Mouse (Mus musculus) hindbrain, embryonic 12.5 days (tissue): ENCODE data around the gene Fkbp2. TPM values are rescaled to one million over a fixed set of nuclear protein-coding genes. Genes with fewer than 3 reads are reported as not detected.

Source experiments
- ATAC-seq: fragments of 200-750 bp; cut with Nextera tagmentation; 2 replicates; pipeline ENCODE4 v1.8.0; 2017; ENCODE audit warnings: moderate TSS enrichment; ENCODE audit not compliant: low FRiP score
- H3K27ac ChIP-seq: fragments of 300-500 bp; sonication (generic); 2 replicates; pipeline ENCODE4 v1.5.1; 2016; ENCODE audit warnings: mild to moderate bottlenecking
- H3K27me3 ChIP-seq: fragments of 300-500 bp; sonication (generic); 2 replicates; pipeline ENCODE4 v1.6.1; 2016; ENCODE audit warnings: mild to moderate bottlenecking
- H3K36me3 ChIP-seq: fragments of 300-500 bp; sonication (generic); 2 replicates; pipeline ENCODE4 v1.6.1; 2016; ENCODE audit warnings: mild to moderate bottlenecking
- H3K4me1 ChIP-seq: fragments of 300-500 bp; sonication (generic); 2 replicates; pipeline ENCODE4 v1.6.1; 2016
- H3K4me2 ChIP-seq: fragments of 300-500 bp; sonication (generic); replicated peaks from 2 replicates; pipeline ENCODE4 v1.6.1; 2016; ENCODE audit warnings: mild to moderate bottlenecking
- H3K4me3 ChIP-seq: fragments of 300-500 bp; sonication (generic); 2 replicates; pipeline ENCODE4 v1.5.1; 2016; ENCODE audit warnings: mild to moderate bottlenecking
- H3K9ac ChIP-seq: fragments of 300-500 bp; sonication (generic); 2 replicates; pipeline ENCODE4 v1.6.1; 2016; ENCODE audit warnings: mild to moderate bottlenecking, moderate library complexity
- H3K9me3 ChIP-seq: fragments of 300-500 bp; sonication (generic); replicated peaks from 2 replicates; pipeline ENCODE4 v1.6.1; 2016; ENCODE audit warnings: mild to moderate bottlenecking
- WGBS: fragments of 180-500 bp; shearing (Covaris S2); methylation state at CpG from one replicate; pipeline ENCODE4 v1.1.7; 2016; 5-methylcytosine and 5-hydroxymethylcytosine counted together
- polyA plus RNA-seq: library from polyadenylated mRNA; unstranded; fragments of >200 nt; fragmentation: Nextera tagmentation; extraction: Ambion mirVana; gene quantifications from 2 replicates; pipeline ENCODE4 v1.2.1, GENCODE M21; 2016

The Fkbp2 gene
- 77.8 and 82.5 TPM in 2 replicates for polyA plus RNA-seq

GRCm38 (mm10) chr19:6980381-6981093, at the start of gene Fkbp2:
Fkbp2 (minus strand) TSS chr19:6980501.
- Histone ChIP-seq H3K9ac (peak within 1 kb of the TSS; percentile 68), H3K27ac (peak within 1 kb of the TSS; percentile 94), H3K27me3 (no peaks in the 10 kb centered on the region), H3K4me2 (peak within 1 kb of the TSS; percentile 96), H3K4me1 (peaks cover 44% of the 10 kb centered on the region), H3K36me3 (peaks cover 31% of the 10 kb centered on the region), H3K4me3 (peak within 1 kb of the TSS; percentile 56), H3K9me3 (no peaks in the 10 kb centered on the region)
- 2% methylated on average over 38 of the region's 38 CpGs for WGBS
- ATAC-seq: peak; percentile 88

GRCm38 (mm10) chr19:7029531-7029930, 49.2 kb upstream of the Fkbp2 start:
- Histone ChIP-seq H3K4me1 (no peaks in the 10 kb centered on the region), H3K9me3 (no peaks in the 10 kb centered on the region), H3K4me2 (no peak overlapping the region), H3K9ac (no peak overlapping the region), H3K27me3 (no peaks in the 10 kb centered on the region), H3K36me3 (peaks cover 91% of the 10 kb centered on the region), H3K27ac (no peak overlapping the region), H3K4me3 (no peak overlapping the region)
- ATAC-seq: no peak
- WGBS: 98% methylated on average over 5 of the region's 5 CpGs

- no peak overlapping the region for H3K9ac ChIP-seq
- H3K4me3 ChIP-seq: no peak overlapping the region
- peaks cover 80% of the 10 kb centered on the region for H3K36me3 ChIP-seq
- 42% methylated on average over 3 of the region's 3 CpGs for WGBS
- H3K4me2 ChIP-seq: no peak overlapping the region
- no peaks in the 10 kb centered on the region for H3K9me3 ChIP-seq
- H3K4me1 ChIP-seq: no peaks in the 10 kb centered on the region
- peak; percentile 48; the same call in 1 of the 2 replicates for ATAC-seq
- no peak overlapping the region for H3K27ac ChIP-seq
- H3K27me3 ChIP-seq: no peaks in the 10 kb centered on the region
These were observed 39.9 kb upstream of the Fkbp2 start for GRCm38 (mm10) chr19:7020224-7020641.

- Histone ChIP-seq H3K9me3 (no peaks in the 10 kb centered on the region), H3K27ac (no peak within 1 kb of the TSS), H3K9ac (no peak within 1 kb of the TSS), H3K4me2 (no peak within 1 kb of the TSS), H3K36me3 (peaks cover 70% of the 10 kb centered on the region), H3K4me3 (no peak within 1 kb of the TSS), H3K4me1 (no peaks in the 10 kb centered on the region), H3K27me3 (no peaks in the 10 kb centered on the region)
- 83% methylated on average over 5 of the region's 5 CpGs for WGBS
- ATAC-seq: no peak
These were observed 38.9 kb upstream of the Fkbp2 start, which contains the start of gene Fermt3 for GRCm38 (mm10) chr19:7019191-7019590. Fermt3 (minus strand) TSS chr19:7019469.

- Histone ChIP-seq H3K27ac (no peak overlapping the region), H3K9ac (no peak overlapping the region), H3K27me3 (no peaks in the 10 kb centered on the region), H3K4me3 (no peak overlapping the region), H3K9me3 (no peaks in the 10 kb centered on the region), H3K4me2 (no peak overlapping the region), H3K36me3 (peaks cover 65% of the 10 kb centered on the region), H3K4me1 (no peaks in the 10 kb centered on the region)
- ATAC-seq: no peak
- WGBS: 89% methylated on average over 11 of the region's 11 CpGs
These were observed 38.2 kb upstream of the Fkbp2 start for GRCm38 (mm10) chr19:7018546-7018945.

GRCm38 (mm10) chr19:7017541-7018457, 37.5 kb upstream of the Fkbp2 start:
- Histone ChIP-seq H3K4me1 (no peaks in the 10 kb centered on the region), H3K27ac (no peak overlapping the region)
- 85% methylated on average over 12 of the region's 12 CpGs for WGBS

GRCm38 (mm10) chr19:7014481-7015135, 34.3 kb upstream of the Fkbp2 start:
- H3K4me2 ChIP-seq: no peak overlapping the region
- peaks cover 31% of the 10 kb centered on the region for H3K36me3 ChIP-seq
- H3K27me3 ChIP-seq: no peaks in the 10 kb centered on the region
- no peak overlapping the region for H3K9ac ChIP-seq
- H3K9me3 ChIP-seq: no peaks in the 10 kb centered on the region
- no peak overlapping the region for H3K27ac ChIP-seq
- no peak for ATAC-seq
- H3K4me3 ChIP-seq: no peak overlapping the region
- 93% methylated on average over 20 of the region's 20 CpGs for WGBS
- no peaks in the 10 kb centered on the region for H3K4me1 ChIP-seq

More at GRCm38 (mm10) chr19:7017541-7018457, 37.5 kb upstream of the Fkbp2 start:
- ATAC-seq: no peak
- Histone ChIP-seq H3K9me3 (no peaks in the 10 kb centered on the region), H3K27me3 (no peaks in the 10 kb centered on the region), H3K4me2 (no peak overlapping the region), H3K4me3 (no peak overlapping the region), H3K9ac (no peak overlapping the region), H3K36me3 (peaks cover 62% of the 10 kb centered on the region)

- no peak overlapping the region for H3K9ac ChIP-seq
- no peak overlapping the region for H3K4me2 ChIP-seq
- ATAC-seq: no peak
- H3K9me3 ChIP-seq: no peaks in the 10 kb centered on the region
- H3K4me1 ChIP-seq: no peaks in the 10 kb centered on the region
- 85% methylated on average over 9 of the region's 9 CpGs for WGBS
- no peak overlapping the region for H3K27ac ChIP-seq
- no peaks in the 10 kb centered on the region for H3K27me3 ChIP-seq
- no peak overlapping the region for H3K4me3 ChIP-seq
- H3K36me3 ChIP-seq: peaks cover 24% of the 10 kb centered on the region
These were observed 33.7 kb upstream of the Fkbp2 start for GRCm38 (mm10) chr19:7013984-7014383.

GRCm38 (mm10) chr19:7012426-7012825, 32.1 kb upstream of the Fkbp2 start:
- Histone ChIP-seq H3K4me3 (no peak overlapping the region), H3K9ac (no peak overlapping the region), H3K4me2 (no peak overlapping the region), H3K4me1 (no peaks in the 10 kb centered on the region), H3K9me3 (no peaks in the 10 kb centered on the region), H3K27me3 (no peaks in the 10 kb centered on the region), H3K36me3 (peaks cover 10% of the 10 kb centered on the region; the same call in 1 of the 2 replicates), H3K27ac (no peak overlapping the region)
- WGBS: 68% methylated on average over 4 of the region's 4 CpGs
- ATAC-seq: no peak

- WGBS: 88% methylated on average over 9 of the region's 9 CpGs
- H3K4me3 ChIP-seq: no peak overlapping the region
- H3K27ac ChIP-seq: no peak overlapping the region
- H3K4me2 ChIP-seq: no peak overlapping the region
- H3K9me3 ChIP-seq: no peaks in the 10 kb centered on the region
- no peaks in the 10 kb centered on the region for H3K36me3 ChIP-seq
- no peak overlapping the region for H3K9ac ChIP-seq
- H3K27me3 ChIP-seq: no peaks in the 10 kb centered on the region
- H3K4me1 ChIP-seq: no peaks in the 10 kb centered on the region
- ATAC-seq: no peak
These were observed 26.7 kb upstream of the Fkbp2 start for GRCm38 (mm10) chr19:7006892-7007593.

GRCm38 (mm10) chr19:6999360-7000063, 19.2 kb upstream of the Fkbp2 start:
- 95% methylated on average over 19 of the region's 19 CpGs for WGBS
- Histone ChIP-seq H3K4me3 (no peak overlapping the region), H3K4me1 (peaks cover 25% of the 10 kb centered on the region), H3K36me3 (peaks cover 25% of the 10 kb centered on the region), H3K27ac (no peak overlapping the region), H3K9me3 (no peaks in the 10 kb centered on the region), H3K4me2 (no peak overlapping the region), H3K9ac (no peak overlapping the region), H3K27me3 (no peaks in the 10 kb centered on the region)
- ATAC-seq: no peak
